Mouse (Mus musculus) megakaryocyte-erythroid progenitor cell, adult 5-6 weeks (primary cell): ENCODE results near the gene Slc9c1. TPM values are rescaled to one million over a fixed set of nuclear protein-coding genes. Genes with fewer than 3 reads are reported as not detected.
"Not testable (repeated sequence)": the region's sequence is repeated elsewhere in the genome, so short reads cannot be mapped to it uniquely, and the experiment has no call there.

Source experiments
- ATAC-seq: replicated peaks from 2 replicates; pipeline ENCODE4 v1.8.0; 2016; ENCODE audit warnings: mild to moderate bottlenecking, inconsistent platforms; ENCODE audit not compliant: severe bottlenecking, poor library complexity, low FRiP score, low TSS enrichment
- total RNA-seq, 2 experiments: library from RNA; stranded (forward) in 1 of 2; stranded (reverse) in 1 of 2; fragments of 200-1000, 215-1000 nt in 1 of 2; fragments of >200 nt in 1 of 2; fragmentation: Nextera tagmentation in 1 of 2; gene quantifications; 2 replicates each; pipeline ENCODE4 v1.2.3; 2014 to 2017

Slc9c1 gene
- total RNA-seq (2014; fragmentation: Nextera tagmentation): not detected in 2 replicates
- not detected in 2 replicates for total RNA-seq (2017)

GRCm38 (mm10) chr16:45535009-45535408 is at the start of gene Slc9c1:
TSS of gene Slc9c1 (plus strand) at chr16:45535309.
- ATAC-seq: no peak

- ATAC-seq: no peak
Observed at GRCm38 (mm10) chr16:45492927-45493326, 42.2 kb upstream of the Slc9c1 start, which contains the start of gene Gm609. TSS of gene Gm609 (minus strand) at chr16:45492969.

- ATAC-seq: no peak
Observed at GRCm38 (mm10) chr16:45495326-45495725, 39.8 kb upstream of the Slc9c1 start.

- ATAC-seq: no peak
Observed at GRCm38 (mm10) chr16:45525551-45525950, 9.6 kb upstream of the Slc9c1 start.

- no peak for ATAC-seq
Observed at GRCm38 (mm10) chr16:45531950-45532349, 3.2 kb upstream of the Slc9c1 start, which contains the start of gene Gm17783. TSS of gene Gm17783 (minus strand) at chr16:45532050.

- not testable (repeated sequence) for ATAC-seq
Observed at GRCm38 (mm10) chr16:45538342-45538741, 3.2 kb downstream of the Slc9c1 start.

- ATAC-seq: peak; percentile 82
Observed at GRCm38 (mm10) chr16:45542108-45542507, 7.0 kb downstream of the Slc9c1 start.

GRCm38 (mm10) chr16:45544341-45544740 is 9.2 kb downstream of the Slc9c1 start:
- no peak for ATAC-seq

- no peak for ATAC-seq
Observed at GRCm38 (mm10) chr16:45547982-45548381, 12.9 kb downstream of the Slc9c1 start.

- no peak for ATAC-seq
Observed at GRCm38 (mm10) chr16:45551579-45551978, 16.5 kb downstream of the Slc9c1 start.

GRCm38 (mm10) chr16:45561747-45562146 is 26.6 kb downstream of the Slc9c1 start:
- ATAC-seq: no peak

GRCm38 (mm10) chr16:45572307-45572706 is 37.2 kb downstream of the Slc9c1 start:
- peak; percentile 99 for ATAC-seq

GRCm38 (mm10) chr16:45579883-45580282 is 44.8 kb downstream of the Slc9c1 start:
- no peak for ATAC-seq

- peak; percentile 84 for ATAC-seq
Observed at GRCm38 (mm10) chr16:45582512-45582911, 47.4 kb downstream of the Slc9c1 start.

GRCm38 (mm10) chr16:45593656-45594055 is 58.5 kb downstream of the Slc9c1 start:
- ATAC-seq: no peak

GRCm38 (mm10) chr16:45595494-45595893 is 60.4 kb downstream of the Slc9c1 start:
- no peak for ATAC-seq

GRCm38 (mm10) chr16:45608481-45608954 is 73.4 kb downstream of the Slc9c1 start:
- ATAC-seq: 0 out of 2 replicates have a peak, but pooled peaks have one; percentile 19

GRCm38 (mm10) chr16:45609300-45609699 is 74.2 kb downstream of the Slc9c1 start:
- peak; percentile 96 for ATAC-seq

GRCm38 (mm10) chr16:45610267-45610666 is 75.2 kb downstream of the Slc9c1 start, which contains the start of gene Gcsam:
TSS of gene Gcsam (plus strand) at chr16:45610380.
- no peak for ATAC-seq

GRCm38 (mm10) chr16:45613247-45613646 is 78.1 kb downstream of the Slc9c1 start:
- ATAC-seq: no peak

GRCm38 (mm10) chr16:45615944-45616343 is 80.8 kb downstream of the Slc9c1 start:
- ATAC-seq: no peak
